ENCODE assay signal across 9 mouse cellular contexts in the genomic region with DNA sequence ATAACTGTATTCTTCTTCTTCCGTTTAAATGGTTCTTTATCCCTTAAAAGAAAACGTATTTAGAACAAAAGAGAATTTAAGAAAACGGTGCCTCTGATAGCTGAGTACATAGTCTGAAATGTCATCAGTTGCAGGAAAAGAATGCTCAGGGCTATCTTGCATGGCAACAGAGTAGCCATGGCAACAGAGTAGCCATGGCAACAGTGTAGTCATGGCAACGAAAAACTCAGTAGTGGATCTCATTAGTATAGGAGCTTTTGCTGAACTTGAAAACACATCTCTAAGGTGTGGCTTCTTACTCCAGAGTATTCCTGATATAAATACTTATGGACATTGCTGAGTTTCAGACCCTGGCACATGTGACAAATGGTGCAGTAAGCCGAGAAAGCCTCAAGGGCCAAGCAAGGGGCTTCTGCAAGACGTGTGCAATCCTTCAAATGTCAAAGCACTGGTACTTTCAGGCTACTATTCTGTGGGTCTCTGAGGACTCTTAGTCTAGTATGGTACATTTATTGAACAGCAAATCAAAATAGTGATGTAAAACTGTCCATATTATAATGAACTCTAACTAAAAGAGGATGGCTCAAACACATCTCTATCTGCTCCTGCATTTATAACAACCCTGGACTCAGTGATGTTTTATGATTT.
DNase-seq lines count a peak whose midpoint lies in the region; ATAC-seq and TF ChIP-seq lines count a peak whose summit lies in the region.
"Had no signal": no experiment of that assay in that cellular context is flagged by ENCODE, and none has a peak within 500 bp of the region (broad histone marks: within the 10 kb centered on the region; RNA-seq: fewer than 3 reads in every experiment).

No protein-coding gene starts in this region.

- H3K27ac ChIP-seq in hindbrain, embryonic 16.5 days (ENCODE audit: low read depth, low read length), result peak overlapping the region; percentile 66; the same call in 1 of the 2 replicates
- H3K27ac ChIP-seq in midbrain, embryonic 11.5 days (ENCODE audit: low read depth, low read length), result no peak overlapping the region
- H3K27ac ChIP-seq in stomach, postnatal 0 days (replicated peaks), result no peak overlapping the region
- no peak overlapping the region for H3K27ac ChIP-seq in heart, embryonic 11.5 days (ENCODE audit: low read depth, low read length)
- no peak overlapping the region for H3K27ac ChIP-seq in lung, postnatal 0 days (ENCODE audit: low read length)
- H3K27ac ChIP-seq: stomach, embryonic 15.5 days had no signal

- no peak for TF ChIP-seq CTCF in stomach, postnatal 0 days (IDR thresholded peaks at IDR 0.05; ENCODE audit: low read depth)
- TF ChIP-seq CTCF in lung, postnatal 0 days (IDR thresholded peaks at IDR 0.05), result no peak

- H3K4me2 ChIP-seq in hindbrain, embryonic 16.5 days (ENCODE audit: low read length), result no peak overlapping the region
- no peak overlapping the region for H3K4me2 ChIP-seq in midbrain, embryonic 11.5 days
- no peak overlapping the region for H3K4me2 ChIP-seq in stomach, postnatal 0 days (replicated peaks; ENCODE audit: low read depth)
- H3K4me2 ChIP-seq in heart, embryonic 11.5 days, result no peak overlapping the region
- no peak overlapping the region for H3K4me2 ChIP-seq in lung, postnatal 0 days (replicated peaks; ENCODE audit: low read depth, low read length)
- H3K4me2 ChIP-seq: stomach, embryonic 15.5 days had no signal

- H3K9me3 ChIP-seq in hindbrain, embryonic 16.5 days (ENCODE audit: control insufficient read depth, low read length), result no peaks in the 10 kb centered on the region
- H3K9me3 ChIP-seq in midbrain, embryonic 11.5 days (ENCODE audit: control insufficient read depth, low read length), result no peaks in the 10 kb centered on the region
- no peaks in the 10 kb centered on the region for H3K9me3 ChIP-seq in stomach, postnatal 0 days (ENCODE audit: control insufficient read depth, low read length)
- no peaks in the 10 kb centered on the region for H3K9me3 ChIP-seq in heart, embryonic 11.5 days (replicated peaks; ENCODE audit: control insufficient read depth, low read length)
- no peaks in the 10 kb centered on the region for H3K9me3 ChIP-seq in lung, postnatal 0 days (ENCODE audit: low read length)
- H3K9me3 ChIP-seq: stomach, embryonic 15.5 days had no signal

- peak; percentile 89 for ATAC-seq in hindbrain, embryonic 16.5 days
- ATAC-seq in midbrain, embryonic 11.5 days (ENCODE audit: low FRiP score), result peak; percentile 93
- ATAC-seq in stomach, postnatal 0 days (ENCODE audit: low FRiP score, low TSS enrichment), result 0 out of 2 replicates have a peak, but pooled peaks have one; percentile 29
- ATAC-seq in heart, embryonic 11.5 days (replicated peaks; ENCODE audit: insufficient number of reproducible peaks, low FRiP score, low TSS enrichment), result no peak
- no peak for ATAC-seq in lung, postnatal 0 days

- no peaks in the 10 kb centered on the region for H3K27me3 ChIP-seq in hindbrain, embryonic 16.5 days (replicated peaks; ENCODE audit: control insufficient read depth, insufficient read depth, low read length)
- no peaks in the 10 kb centered on the region for H3K27me3 ChIP-seq in midbrain, embryonic 11.5 days (ENCODE audit: control insufficient read depth, insufficient read depth, low read length)
- no peaks in the 10 kb centered on the region for H3K27me3 ChIP-seq in stomach, postnatal 0 days (ENCODE audit: control insufficient read depth, insufficient read depth, low read length)
- H3K27me3 ChIP-seq in heart, embryonic 11.5 days (ENCODE audit: control insufficient read depth, insufficient read depth, low read length), result no peaks in the 10 kb centered on the region
- H3K27me3 ChIP-seq in lung, postnatal 0 days (replicated peaks; ENCODE audit: insufficient read depth, low read length), result no peaks in the 10 kb centered on the region
- H3K27me3 ChIP-seq: stomach, embryonic 15.5 days had no signal

- TF ChIP-seq EP300 in stomach, postnatal 0 days (optimal IDR thresholded peaks at IDR 0.05), result no peak
- no peak for TF ChIP-seq EP300 in lung, postnatal 0 days (IDR thresholded peaks at IDR 0.05)

- WGBS in hindbrain, embryonic 16.5 days, result 20% methylated on average over 6 of the region's 6 CpGs
- WGBS in midbrain, embryonic 11.5 days, result 36% methylated on average over 6 of the region's 6 CpGs
- WGBS in stomach, postnatal 0 days, result 52% methylated on average over 6 of the region's 6 CpGs
- 61% methylated on average over 6 of the region's 6 CpGs for WGBS in heart, embryonic 11.5 days (ENCODE audit: insufficient replicate concordance)
- 61% methylated on average over 6 of the region's 6 CpGs for WGBS in lung, postnatal 0 days

- peaks cover 17% of the 10 kb centered on the region for H3K4me1 ChIP-seq in hindbrain, embryonic 16.5 days (ENCODE audit: control insufficient read depth, insufficient read depth, low read depth, low read length)
- H3K4me1 ChIP-seq in midbrain, embryonic 11.5 days (ENCODE audit: control insufficient read depth, insufficient read depth, low read length), result peaks cover 16% of the 10 kb centered on the region; the same call in 1 of the 2 replicates
- no peaks in the 10 kb centered on the region for H3K4me1 ChIP-seq in stomach, postnatal 0 days (replicated peaks; ENCODE audit: control insufficient read depth, insufficient read depth)
- peaks cover 26% of the 10 kb centered on the region for H3K4me1 ChIP-seq in heart, embryonic 11.5 days (ENCODE audit: control insufficient read depth, insufficient read depth, low read length)
- no peaks in the 10 kb centered on the region for H3K4me1 ChIP-seq in lung, postnatal 0 days (ENCODE audit: insufficient read depth, low read depth, low read length)
- H3K4me1 ChIP-seq: stomach, embryonic 15.5 days had no signal

- H3K4me3 ChIP-seq in hindbrain, embryonic 16.5 days (ENCODE audit: low read length), result no peak overlapping the region
- H3K4me3 ChIP-seq in midbrain, embryonic 11.5 days (ENCODE audit: low read depth, low read length), result no peak overlapping the region
- no peak overlapping the region for H3K4me3 ChIP-seq in stomach, postnatal 0 days (ENCODE audit: low read depth, low read length)
- no peak overlapping the region for H3K4me3 ChIP-seq in heart, embryonic 11.5 days (ENCODE audit: low read depth, low read length)
- no peak overlapping the region for H3K4me3 ChIP-seq in lung, postnatal 0 days (ENCODE audit: low read depth, low read length)
- H3K4me3 ChIP-seq: stomach, embryonic 15.5 days had no signal

- peak; percentile 19 for DNase-seq in adrenal gland, adult 2 months
- no peak for DNase-seq in adrenal gland, adult 8-10 months
- peak; percentile 87 for DNase-seq in embryo, embryonic 11 days
- DNase-seq in midbrain, embryonic 11.5 days (ENCODE audit: low spot score, missing footprints), result peak; percentile 99
- no peak for DNase-seq in stomach, postnatal 0 days (ENCODE audit: low spot score)
- DNase-seq in lung, postnatal 0 days (ENCODE audit: low spot score), result no peak

- no peaks in the 10 kb centered on the region for H3K36me3 ChIP-seq in hindbrain, embryonic 16.5 days (ENCODE audit: control insufficient read depth, insufficient read depth, low read length)
- no peaks in the 10 kb centered on the region for H3K36me3 ChIP-seq in midbrain, embryonic 11.5 days (ENCODE audit: control insufficient read depth, insufficient read depth, low read length)
- no peaks in the 10 kb centered on the region for H3K36me3 ChIP-seq in stomach, postnatal 0 days (ENCODE audit: control insufficient read depth, insufficient read depth, low read length)
- H3K36me3 ChIP-seq in heart, embryonic 11.5 days (ENCODE audit: control insufficient read depth, insufficient read depth, low read length), result 0 out of 2 replicates have a peak, but pooled peaks cover 3% of the 10 kb centered on the region
- no peaks in the 10 kb centered on the region for H3K36me3 ChIP-seq in lung, postnatal 0 days (ENCODE audit: insufficient read depth, low read length)
- H3K36me3 ChIP-seq: stomach, embryonic 15.5 days had no signal

- H3K9ac ChIP-seq in hindbrain, embryonic 16.5 days (ENCODE audit: low read depth, low read length), result no peak overlapping the region
- no peak overlapping the region for H3K9ac ChIP-seq in midbrain, embryonic 11.5 days (ENCODE audit: low read length)
- no peak overlapping the region for H3K9ac ChIP-seq in stomach, postnatal 0 days (ENCODE audit: low read length)
- no peak overlapping the region for H3K9ac ChIP-seq in heart, embryonic 11.5 days (ENCODE audit: low read depth, low read length)
- H3K9ac ChIP-seq in lung, postnatal 0 days (replicated peaks; ENCODE audit: low read depth), result no peak overlapping the region
- H3K9ac ChIP-seq: stomach, embryonic 15.5 days had no signal

Comparison
In these comparisons a context has a peak if more than half of its experiments do, and no peak if none do; other contexts are left out.
1. DNase-seq: peak in adrenal gland, adult 2 months (single experiment), embryo, embryonic 11 days (single experiment) and midbrain, embryonic 11.5 days (single experiment); none in adrenal gland, adult 8-10 months (single experiment), stomach, postnatal 0 days (single experiment) and lung, postnatal 0 days (single experiment).
2. ATAC-seq: peak in hindbrain, embryonic 16.5 days (single experiment), midbrain, embryonic 11.5 days (single experiment) and stomach, postnatal 0 days (single experiment); none in heart, embryonic 11.5 days (single experiment) and lung, postnatal 0 days (single experiment).